14 mouse cellular contexts compared by ENCODE assay signal in the genomic region with DNA sequence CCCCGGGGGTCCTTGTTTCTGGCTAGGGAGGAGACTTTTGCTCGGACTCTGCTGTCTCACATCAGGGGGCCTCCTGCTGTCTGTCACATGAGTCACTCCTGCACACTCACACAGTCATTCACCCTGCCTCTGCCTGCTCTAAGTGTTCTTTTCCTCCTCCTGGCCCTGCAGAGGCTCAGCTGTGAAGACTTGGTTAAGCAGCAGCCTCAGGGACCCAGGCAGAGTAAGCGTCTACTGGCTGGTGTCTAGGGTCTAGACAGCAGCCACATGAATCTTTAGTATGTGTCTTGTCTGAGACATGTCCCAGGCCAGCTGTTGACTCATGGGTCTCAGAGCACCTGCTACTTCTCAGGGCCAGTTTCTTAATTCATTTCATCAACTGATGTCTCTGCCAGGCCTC. TPM values are rescaled to one million over a fixed set of nuclear protein-coding genes. Genes with fewer than 3 reads are reported as not detected.
A peak's percentile ranks its signal among the peaks of the same experiment; 100 is the strongest.
DNase-seq lines count a peak whose midpoint lies in the region; ATAC-seq and TF ChIP-seq lines count a peak whose summit lies in the region.
"Had no signal": no experiment of that assay in that cellular context is flagged by ENCODE, and none has a peak within 500 bp of the region (broad histone marks: within the 10 kb centered on the region; RNA-seq: fewer than 3 reads in every experiment).

No protein-coding gene starts in this region.

- no peak for DNase-seq in heart, embryonic 10.5 days (ENCODE audit: low spot score)
- no peak for DNase-seq in heart, adult 8-10 months (ENCODE audit: low spot score)
- no peak for DNase-seq in lung, embryonic 14.5 days
- no peak for DNase-seq in lung, adult 2 months
- DNase-seq in MN1 (ENCODE audit: low spot score), result peak; percentile 76
- DNase-seq in retina, postnatal 1 day, result peak; percentile 54
- DNase-seq in cerebellum, adult 9-11 months, result no peak
- no peak for DNase-seq in right cerebral cortex, postnatal 10 days (ENCODE audit: low spot score in 2 of 2)
- DNase-seq: adrenal gland, postnatal 14 days; cerebellum, adult 11 months had no signal

- TF ChIP-seq POLR2A in lung, adult 2 months (IDR thresholded peaks at IDR 0.05; ENCODE audit: borderline replicate concordance, extremely low read depth, low read depth, low read length), result no peak

- no peaks in the 10 kb centered on the region for H3K9me3 ChIP-seq in heart, embryonic 10.5 days
- H3K9me3 ChIP-seq in lung, embryonic 14.5 days (ENCODE audit: low read depth, low read length), result no peaks in the 10 kb centered on the region
- H3K9me3 ChIP-seq: embryonic facial prominence, embryonic 12.5 days; kidney, embryonic 15.5 days; liver, embryonic 15.5 days had no signal

- no peak overlapping the region for H3K4me3 ChIP-seq in heart, embryonic 10.5 days
- H3K4me3 ChIP-seq in lung, embryonic 14.5 days (ENCODE audit: low read depth, low read length), result no peak overlapping the region
- H3K4me3 ChIP-seq in lung, adult 2 months (replicated peaks; ENCODE audit: extremely low read depth, low read depth, low read length), result no peak overlapping the region
- H3K4me3 ChIP-seq: embryonic facial prominence, embryonic 12.5 days; kidney, embryonic 15.5 days; liver, embryonic 15.5 days had no signal

- H3K4me1 ChIP-seq in heart, embryonic 10.5 days, result peaks cover 36% of the 10 kb centered on the region
- H3K4me1 ChIP-seq in lung, embryonic 14.5 days (ENCODE audit: insufficient read depth), result 0 out of 2 replicates have a peak, but pooled peaks cover 6% of the 10 kb centered on the region
- no peaks in the 10 kb centered on the region for H3K4me1 ChIP-seq in lung, adult 2 months (ENCODE audit: control insufficient read depth, insufficient read depth, low read length)
- H3K4me1 ChIP-seq: liver, embryonic 15.5 days had no signal

- H3K27me3 ChIP-seq in heart, embryonic 10.5 days (ENCODE audit: insufficient read depth, poor library complexity, severe bottlenecking), result peaks cover 6% of the 10 kb centered on the region
- H3K27me3 ChIP-seq in lung, embryonic 14.5 days (ENCODE audit: insufficient read depth, low read length), result no peaks in the 10 kb centered on the region
- H3K27me3 ChIP-seq: embryonic facial prominence, embryonic 12.5 days had no signal

- 11% methylated on average over 3 of the region's 3 CpGs for WGBS in heart, embryonic 10.5 days
- WGBS in lung, embryonic 14.5 days, result 16% methylated on average over 3 of the region's 3 CpGs
- WGBS in lung, adult 2 months, result 53% methylated on average over 3 of the region's 3 CpGs

- peak overlapping the region; percentile 73; the same call in 1 of the 2 replicates for H3K27ac ChIP-seq in heart, embryonic 10.5 days
- H3K27ac ChIP-seq in lung, embryonic 14.5 days (ENCODE audit: low read depth), result no peak overlapping the region
- H3K27ac ChIP-seq: embryonic facial prominence, embryonic 12.5 days; kidney, embryonic 15.5 days; liver, embryonic 15.5 days had no signal

- H3K4me2 ChIP-seq in lung, embryonic 14.5 days, result no peak overlapping the region
- H3K4me2 ChIP-seq: embryonic facial prominence, embryonic 12.5 days; kidney, embryonic 15.5 days; liver, embryonic 15.5 days had no signal

- no peak overlapping the region for H3K9ac ChIP-seq in lung, embryonic 14.5 days
- H3K9ac ChIP-seq: embryonic facial prominence, embryonic 12.5 days; kidney, embryonic 15.5 days; liver, embryonic 15.5 days had no signal

- peak; percentile 44; the same call in 1 of the 2 replicates for ATAC-seq in lung, embryonic 14.5 days (ENCODE audit: insufficient read depth)

- no peak for TF ChIP-seq CTCF in lung, embryonic 14.5 days (IDR thresholded peaks at IDR 0.05; ENCODE audit: low read depth)
- no peak for TF ChIP-seq CTCF in lung, adult 2 months (IDR thresholded peaks at IDR 0.05; ENCODE audit: insufficient read depth, low read length)

- no peaks in the 10 kb centered on the region for H3K36me3 ChIP-seq in heart, embryonic 10.5 days
- H3K36me3 ChIP-seq in lung, embryonic 14.5 days (ENCODE audit: insufficient read depth), result no peaks in the 10 kb centered on the region
- H3K36me3 ChIP-seq: embryonic facial prominence, embryonic 12.5 days; kidney, embryonic 15.5 days; liver, embryonic 15.5 days had no signal

RNA-seq across cellular contexts. Expression of gene Csf1, which starts 16.0 kb away (rescaled TPM):
- 10.4 and 11.3 TPM in 2 replicates for polyA plus RNA-seq in heart, embryonic 10.5 days (2016; fragmentation: Nextera tagmentation; extraction: Ambion mirVana)
- 10 to 100 TPM; 43.5 to 56.6 (median 51.5) TPM for total RNA-seq in heart, adult 8-10 months (2022)
- polyA plus RNA-seq in lung, embryonic 14.5 days (2014; fragmentation: Nextera tagmentation; extraction: Ambion mirVana), result 9.3 and 12.9 TPM in 2 replicates
- 27.8 and 32.5 TPM in 2 replicates for polyA plus RNA-seq in lung, adult 2 months (2012; rRNA removed)
- total RNA-seq: megakaryocyte-erythroid progenitor cell, adult 5-6 weeks had no signal

Comparison
In these comparisons a context has a peak if more than half of its experiments do, and no peak if none do; other contexts are left out.
1. DNase-seq: peak in MN1 (single experiment) and retina, postnatal 1 day (single experiment); none in heart, embryonic 10.5 days (single experiment), heart, adult 8-10 months (single experiment), lung, embryonic 14.5 days (single experiment), lung, adult 2 months (single experiment), cerebellum, adult 9-11 months (single experiment) and right cerebral cortex, postnatal 10 days (0 of 2).